Mouse (Mus musculus) CD4-positive, CD25-positive, alpha-beta regulatory T cell, adult 2 months (primary cell): ENCODE measurements around the gene Dab2.

Source experiments
- DNase-seq: peaks from one replicate; pipeline ENCODE4 v3.0.0-alpha.2; 2012; ENCODE audit warnings: low read depth, low spot score

The Dab2 gene

GRCm38 (mm10) chr15:6468845-6469244 is 169.3 kb downstream of the Dab2 start:
- DNase-seq, result peak; percentile 50

- DNase-seq, result no peak
Observed at GRCm38 (mm10) chr15:6469384-6469783, 169.8 kb downstream of the Dab2 start.

GRCm38 (mm10) chr15:6483561-6483960 is 184.0 kb downstream of the Dab2 start:
- no peak for DNase-seq
